Mouse (Mus musculus) liver, embryonic 14.5 days (tissue): Measurements from ENCODE around the gene Slc38a8.
A peak's percentile ranks its signal among the peaks of the same experiment; 100 is the strongest.

Experiments used
- CTCF ChIP-seq: IDR thresholded peaks from 2 replicates; pipeline ENCODE4 v1.5.1; 2016; ENCODE audit warnings: antibody characterized with exemption, low read depth, control low read depth
- EP300 ChIP-seq: IDR thresholded peaks from 2 replicates; pipeline ENCODE4 v1.6.1; 2016; ENCODE audit warnings: antibody characterized with exemption, low read depth

GRCm38 (mm10) chr8:119514940-119515339 lies 13.4 kb upstream of the Slc38a8 start:
- no peak for TF ChIP-seq CTCF
- TF ChIP-seq EP300: peak; percentile 62
